Mouse (Mus musculus): ENCODE results near the gene Ube2a.

Gene Ube2a

DNA sequence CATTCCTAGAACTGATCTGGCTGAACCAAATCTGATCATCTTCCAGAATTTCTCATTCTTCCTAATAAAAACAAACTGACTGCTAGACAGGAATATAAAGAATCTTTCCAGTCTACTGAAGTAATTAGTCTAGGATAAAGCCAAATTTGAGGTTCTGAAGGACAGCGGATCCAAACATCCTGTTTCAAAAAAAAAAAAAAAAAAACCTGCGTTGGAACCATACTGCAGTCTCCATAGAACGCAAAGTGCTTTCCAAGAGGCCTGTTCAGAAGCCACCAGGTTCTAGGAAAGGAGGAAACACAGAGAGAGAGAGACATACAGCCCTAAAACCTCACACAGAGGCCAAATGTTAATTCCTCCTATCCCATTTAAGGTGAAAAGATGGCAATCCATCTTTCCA is 28.0 kb downstream of the Ube2a start:
- no peak for DNase-seq (ENCODE audit: low read depth)

DNA sequence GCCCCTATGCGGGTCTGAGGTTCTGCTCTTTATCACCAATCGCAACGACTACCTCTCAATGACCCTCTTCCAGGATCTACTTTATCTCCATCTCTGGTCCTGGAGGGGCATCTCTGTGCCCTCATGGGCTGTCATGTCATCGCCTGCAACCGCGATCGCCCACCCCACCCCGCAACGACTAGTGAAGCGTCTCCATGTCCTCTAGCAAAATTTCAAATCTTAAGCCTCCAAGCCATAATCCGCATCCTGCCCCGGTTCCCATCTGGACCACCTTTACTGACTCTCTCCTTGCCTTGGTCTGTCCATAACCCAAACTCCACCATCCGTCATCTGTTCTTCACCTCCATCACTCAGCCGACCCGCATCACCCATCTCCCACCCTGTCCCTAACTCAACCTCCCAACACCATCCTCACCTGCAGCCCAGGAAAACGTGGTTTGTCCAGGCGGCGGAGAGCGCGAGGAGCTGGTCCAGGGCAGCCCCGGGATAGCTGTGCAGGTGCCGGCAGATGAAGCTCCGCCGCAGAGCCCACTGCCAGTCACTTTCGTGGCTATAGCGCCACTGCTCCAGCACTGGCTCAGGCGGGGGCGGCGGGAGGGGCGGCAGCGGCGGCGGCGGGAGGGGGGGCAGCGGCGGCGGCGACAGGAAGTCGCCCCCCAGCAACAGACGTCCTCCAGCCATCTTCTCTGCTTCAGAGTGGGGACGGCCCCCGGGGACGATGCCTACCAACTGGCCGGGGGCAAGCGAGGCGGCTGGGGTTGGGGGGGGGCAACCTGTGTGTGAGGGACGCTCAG is 28.8 kb downstream of the Ube2a start, which contains the start of gene Nkrf:
Nkrf (minus strand) TSS at position 579 of the 794 bp plus-strand sequence.
- peak; percentile 36 for DNase-seq (ENCODE audit: low read depth)

DNA sequence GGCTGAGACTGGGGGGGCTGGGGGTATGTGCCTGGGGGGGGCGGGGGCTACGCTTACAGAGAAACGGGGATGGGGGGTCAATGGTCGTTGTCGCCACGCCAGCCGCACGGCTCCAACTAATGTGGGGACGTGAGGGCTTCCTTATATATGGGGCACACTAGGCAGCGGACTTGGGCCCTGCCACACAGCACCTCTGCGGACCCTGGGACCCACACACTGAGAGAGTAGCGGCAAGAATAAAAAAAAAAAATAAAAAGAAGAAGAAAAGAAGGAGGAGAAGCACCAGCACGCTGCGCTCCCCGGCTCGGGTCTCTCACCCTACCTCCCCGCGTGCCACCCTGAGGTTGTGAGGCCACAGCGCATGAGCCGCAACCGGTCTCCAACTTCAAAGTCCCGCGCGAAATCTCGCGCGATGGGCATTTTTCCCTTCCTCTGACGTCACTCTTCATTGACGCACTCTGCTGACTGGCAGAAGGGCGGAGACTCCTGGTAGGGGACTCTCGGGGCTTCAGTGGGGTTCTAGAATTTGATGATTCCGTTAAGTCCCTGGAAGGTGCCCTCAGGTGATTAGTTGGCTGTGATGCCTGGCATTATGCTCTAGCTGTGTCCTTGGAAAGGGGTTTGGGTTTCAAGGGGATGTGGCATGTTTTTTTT is 29.5 kb downstream of the Ube2a start:
- peak; percentile 94 for DNase-seq (ENCODE audit: low read depth)

DNA sequence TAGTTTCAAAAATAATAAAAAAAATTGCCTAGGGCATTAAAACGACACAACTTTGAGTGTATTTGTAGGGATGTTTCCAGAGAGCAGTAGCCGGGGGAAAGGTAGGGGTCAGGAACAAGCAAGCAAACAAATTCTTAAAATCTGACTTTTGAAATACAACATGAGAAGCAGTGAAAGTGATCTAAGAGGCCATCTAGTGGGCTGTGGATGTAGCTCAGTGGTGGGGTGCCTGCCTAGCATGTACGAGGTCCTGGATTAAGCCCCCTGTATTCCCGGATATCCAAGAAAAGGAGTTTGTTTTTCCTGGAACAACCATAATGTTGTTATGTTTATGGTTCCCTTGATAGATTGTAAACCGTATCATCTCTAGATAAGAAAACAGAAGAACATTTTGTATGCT is 32.8 kb downstream of the Ube2a start:
- peak; percentile 55 for DNase-seq (ENCODE audit: low read depth)

DNA sequence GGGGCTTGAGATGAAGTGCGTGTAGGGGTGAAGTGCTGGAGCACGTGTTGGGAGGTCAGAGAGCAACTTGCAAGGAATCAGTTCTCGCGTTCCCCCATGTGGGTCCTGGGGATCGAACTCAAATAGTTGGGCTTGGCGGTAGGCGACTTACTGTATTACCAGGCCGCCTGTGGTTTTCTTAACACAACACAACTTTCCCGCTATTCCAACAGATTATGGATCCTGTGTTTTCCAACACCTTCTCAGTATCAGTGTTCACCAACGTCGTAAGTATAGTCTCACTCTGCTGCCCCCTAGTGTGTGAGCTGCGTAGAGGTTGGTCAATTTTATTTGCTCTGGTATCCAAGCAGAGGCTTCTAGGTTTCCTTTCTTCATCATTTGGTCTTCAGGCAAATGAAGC is 37.6 kb downstream of the Ube2a start:
- DNase-seq (ENCODE audit: low read depth), result peak; percentile 60

DNA sequence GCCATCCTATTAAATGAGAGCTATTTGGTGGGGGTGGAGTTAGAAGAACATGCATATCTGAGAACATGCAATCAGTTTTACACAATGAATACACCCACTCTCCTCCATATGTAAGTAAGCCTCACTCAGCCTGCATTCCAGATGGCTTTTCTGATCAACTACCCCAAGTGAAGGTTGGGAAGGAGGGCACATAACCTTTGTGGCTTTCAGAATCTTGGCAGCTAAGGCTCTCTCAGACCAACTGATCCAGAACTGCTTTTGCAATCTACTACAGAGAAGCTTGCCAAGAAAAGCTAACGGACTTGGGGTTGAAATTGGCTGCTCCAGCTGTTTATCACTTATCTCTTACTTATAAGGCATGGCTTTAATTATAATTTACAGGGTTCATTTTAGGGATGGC is 44.0 kb downstream of the Ube2a start:
- no peak for DNase-seq (ENCODE audit: low read depth)

DNA sequence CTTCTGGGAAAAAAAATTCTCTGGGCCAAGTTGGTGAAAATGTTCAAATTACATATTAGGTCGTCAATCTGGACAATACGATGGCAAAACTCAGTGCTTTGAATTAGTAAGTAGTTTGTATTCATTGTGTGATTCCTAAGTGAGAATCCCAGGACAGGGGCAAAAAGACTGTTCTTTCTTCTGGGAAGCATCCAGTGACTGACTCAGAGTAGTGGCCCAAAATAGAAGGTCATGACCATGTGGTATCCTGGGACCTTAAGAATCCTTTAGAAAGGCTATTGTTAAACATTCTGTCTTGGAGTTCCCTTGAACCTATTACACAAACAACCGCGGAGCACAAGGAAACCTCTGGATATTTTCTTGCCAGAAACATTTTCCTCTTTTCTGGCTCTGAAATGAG is 47.6 kb downstream of the Ube2a start:
- DNase-seq (ENCODE audit: low read depth), result no peak

DNA sequence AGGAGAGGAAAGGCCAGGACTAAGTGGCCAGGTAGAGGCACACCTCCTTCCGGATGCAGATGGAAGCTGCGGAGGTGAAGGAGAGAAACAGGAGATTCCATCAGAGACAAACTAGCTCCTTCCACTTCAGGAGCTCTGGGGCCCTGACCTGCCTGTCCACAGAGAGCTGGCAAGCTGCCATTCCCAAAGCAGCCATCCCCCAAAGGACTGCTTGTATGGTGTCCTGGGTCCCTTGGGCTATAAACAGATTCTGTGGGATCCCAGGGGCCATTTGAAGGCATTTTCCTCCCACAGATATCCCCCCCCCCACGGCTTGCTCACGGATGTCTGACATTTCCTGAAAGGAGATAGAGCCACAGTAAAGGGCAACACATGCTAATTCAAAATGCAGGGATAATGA is 55.1 kb downstream of the Ube2a start:
- DNase-seq (ENCODE audit: low read depth), result no peak

DNA sequence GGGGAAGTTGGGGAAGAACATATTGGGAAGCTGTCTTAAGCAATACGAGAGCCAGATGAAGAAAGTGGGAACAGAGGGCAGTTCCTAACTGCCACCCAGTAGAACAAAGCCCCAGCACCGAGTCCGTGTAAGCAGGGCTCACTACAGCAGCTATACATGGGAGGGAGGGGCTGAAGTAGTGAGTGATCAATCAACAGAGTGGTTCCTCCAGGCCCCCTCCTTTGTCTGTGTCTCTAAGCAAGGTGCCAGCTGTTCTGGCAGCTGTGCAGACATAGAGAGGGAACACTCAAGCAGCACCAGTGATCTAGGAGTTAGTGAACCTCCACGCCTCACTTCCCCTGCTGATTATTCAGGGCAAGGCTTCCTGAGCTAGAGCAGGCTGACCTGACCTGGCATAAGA is 56.0 kb downstream of the Ube2a start:
- DNase-seq (ENCODE audit: low read depth), result no peak

DNA sequence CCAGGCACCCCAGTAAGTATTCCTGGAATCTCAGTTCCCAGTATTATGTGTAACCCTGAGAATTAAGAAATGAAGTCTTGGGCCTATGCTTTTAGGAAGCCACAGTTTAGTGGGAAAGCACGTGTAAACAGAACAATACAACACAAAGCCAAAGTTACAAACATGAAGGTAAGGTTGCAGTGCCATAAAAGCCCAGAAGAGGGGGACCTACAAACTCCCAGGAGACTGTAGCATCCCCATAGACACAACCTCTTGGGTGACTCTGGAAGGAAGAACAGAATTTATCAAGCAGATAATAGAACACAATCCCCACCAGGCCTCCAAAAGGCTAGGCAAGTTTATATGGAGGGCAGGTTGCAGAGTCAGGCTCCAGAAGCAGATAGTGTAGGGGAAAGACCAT is 56.9 kb downstream of the Ube2a start:
- peak; percentile 39 for DNase-seq (ENCODE audit: low read depth)

Data from 416B (cell line).